Mouse (Mus musculus): ENCODE measurements around the gene Slc20a1. TPM values are rescaled to one million over a fixed set of nuclear protein-coding genes. Genes with fewer than 3 reads are reported as not detected.

Gene Slc20a1
- total RNA-seq (2014; rRNA removed) (68.7 and 73.5 TPM in 2 replicates), polyA plus RNA-seq (2015; fragmentation: Nextera tagmentation; extraction: Ambion mirVana) (27.4 and 36.5 TPM in 2 replicates)

GRCm38 (mm10) chr2:129198436-129199327, at the start of gene Slc20a1:
Gene Slc20a1 (plus strand): TSS chr2:129198764.
- DNase-seq (peak; percentile 99), ATAC-seq (peak; percentile 97)
- peaks cover 8% of the 10 kb centered on the region for H3K36me3 ChIP-seq (ENCODE audit: insufficient read depth)
- H3K27me3 ChIP-seq (ENCODE audit: insufficient read depth, low read length) = no peaks in the 10 kb centered on the region
- no peaks in the 10 kb centered on the region for H3K9me3 ChIP-seq (ENCODE audit: low read length)
- no peak for TF ChIP-seq CTCF (IDR thresholded peaks at IDR 0.05; ENCODE audit: low read depth)
- peaks cover 18% of the 10 kb centered on the region for H3K4me1 ChIP-seq (ENCODE audit: insufficient read depth)
- peak within 1 kb of the TSS; percentile 91 for H3K4me2 ChIP-seq (ENCODE audit: low read depth)
- 3% methylated on average over 93 of the region's 96 CpGs for WGBS
- H3K4me3 ChIP-seq (ENCODE audit: low read depth, low read length) = peak within 1 kb of the TSS; percentile 78
- peak within 1 kb of the TSS; percentile 89 for H3K9ac ChIP-seq
- peak within 1 kb of the TSS; percentile 94 for H3K27ac ChIP-seq (ENCODE audit: low read depth, low read length)

GRCm38 (mm10) chr2:129148836-129149235, 49.7 kb upstream of the Slc20a1 start:
- H3K4me3 ChIP-seq (ENCODE audit: low read depth, low read length) = no peak overlapping the region
- WGBS = 31% methylated on average over 2 of the region's 2 CpGs

GRCm38 (mm10) chr2:129150386-129150785, 48.2 kb upstream of the Slc20a1 start:
- 86% methylated on average over 5 of the region's 5 CpGs for WGBS
- Histone ChIP-seq H3K27ac (ENCODE audit: low read depth, low read length) (no peak overlapping the region), H3K9me3 (ENCODE audit: low read length) (no peaks in the 10 kb centered on the region), H3K36me3 (ENCODE audit: insufficient read depth) (no peaks in the 10 kb centered on the region), H3K4me3 (ENCODE audit: low read depth, low read length) (no peak overlapping the region), H3K4me1 (ENCODE audit: insufficient read depth) (no peaks in the 10 kb centered on the region), H3K9ac (no peak overlapping the region), H3K27me3 (ENCODE audit: insufficient read depth, low read length) (no peaks in the 10 kb centered on the region), H3K4me2 (ENCODE audit: low read depth) (no peak overlapping the region)
- TF ChIP-seq CTCF (IDR thresholded peaks at IDR 0.05; ENCODE audit: low read depth) = no peak
- ATAC-seq (no peak), DNase-seq (no peak)

More at GRCm38 (mm10) chr2:129148836-129149235, 49.7 kb upstream of the Slc20a1 start:
- Histone ChIP-seq H3K9me3 (ENCODE audit: low read length) (no peaks in the 10 kb centered on the region), H3K27ac (ENCODE audit: low read depth, low read length) (no peak overlapping the region), H3K4me1 (ENCODE audit: insufficient read depth) (no peaks in the 10 kb centered on the region), H3K4me2 (ENCODE audit: low read depth) (no peak overlapping the region), H3K36me3 (ENCODE audit: insufficient read depth) (no peaks in the 10 kb centered on the region), H3K9ac (no peak overlapping the region), H3K27me3 (ENCODE audit: insufficient read depth, low read length) (no peaks in the 10 kb centered on the region)
- ATAC-seq (peak; percentile 45; the same call in 1 of the 2 replicates), DNase-seq (no peak)
- no peak for TF ChIP-seq CTCF (IDR thresholded peaks at IDR 0.05; ENCODE audit: low read depth)

- DNase-seq (peak; percentile 43), ATAC-seq (peak; percentile 48)
- no peaks in the 10 kb centered on the region for H3K9me3 ChIP-seq (ENCODE audit: low read length)
- H3K9ac ChIP-seq = no peak overlapping the region
- H3K4me2 ChIP-seq (ENCODE audit: low read depth) = no peak overlapping the region
- no peaks in the 10 kb centered on the region for H3K36me3 ChIP-seq (ENCODE audit: insufficient read depth)
- H3K27me3 ChIP-seq (ENCODE audit: insufficient read depth, low read length) = no peaks in the 10 kb centered on the region
- no peak overlapping the region for H3K27ac ChIP-seq (ENCODE audit: low read depth, low read length)
- 66% methylated on average over 9 of the region's 9 CpGs for WGBS
- H3K4me3 ChIP-seq (ENCODE audit: low read depth, low read length) = no peak overlapping the region
- no peak for TF ChIP-seq CTCF (IDR thresholded peaks at IDR 0.05; ENCODE audit: low read depth)
- no peaks in the 10 kb centered on the region for H3K4me1 ChIP-seq (ENCODE audit: insufficient read depth)
Observed at GRCm38 (mm10) chr2:129151111-129151510, 47.5 kb upstream of the Slc20a1 start.

- Histone ChIP-seq H3K27ac (ENCODE audit: low read depth, low read length) (no peak overlapping the region), H3K9me3 (ENCODE audit: low read length) (no peaks in the 10 kb centered on the region), H3K27me3 (ENCODE audit: insufficient read depth, low read length) (no peaks in the 10 kb centered on the region), H3K4me2 (ENCODE audit: low read depth) (no peak overlapping the region), H3K9ac (no peak overlapping the region), H3K4me3 (ENCODE audit: low read depth, low read length) (no peak overlapping the region), H3K36me3 (ENCODE audit: insufficient read depth) (no peaks in the 10 kb centered on the region), H3K4me1 (ENCODE audit: insufficient read depth) (no peaks in the 10 kb centered on the region)
- ATAC-seq = no peak
- WGBS = 86% methylated on average over 1 of the region's 1 CpGs
- TF ChIP-seq CTCF (IDR thresholded peaks at IDR 0.05; ENCODE audit: low read depth) = no peak
- DNase-seq = no peak
Observed at GRCm38 (mm10) chr2:129152751-129153150, 45.8 kb upstream of the Slc20a1 start.

- H3K4me3 ChIP-seq (ENCODE audit: low read depth, low read length) = no peak overlapping the region
- no peak overlapping the region for H3K4me2 ChIP-seq (ENCODE audit: low read depth)
- ATAC-seq (no peak), DNase-seq (no peak)
- no peaks in the 10 kb centered on the region for H3K27me3 ChIP-seq (ENCODE audit: insufficient read depth, low read length)
- H3K9ac ChIP-seq = no peak overlapping the region
- no peak for TF ChIP-seq CTCF (IDR thresholded peaks at IDR 0.05; ENCODE audit: low read depth)
- no peak overlapping the region for H3K27ac ChIP-seq (ENCODE audit: low read depth, low read length)
- WGBS = 80% methylated on average over 5 of the region's 5 CpGs
- no peaks in the 10 kb centered on the region for H3K4me1 ChIP-seq (ENCODE audit: insufficient read depth)
- H3K9me3 ChIP-seq (ENCODE audit: low read length) = 0 out of 2 replicates have a peak, but pooled peaks cover 6% of the 10 kb centered on the region
- no peaks in the 10 kb centered on the region for H3K36me3 ChIP-seq (ENCODE audit: insufficient read depth)
Observed at GRCm38 (mm10) chr2:129164815-129165214, 33.7 kb upstream of the Slc20a1 start.
